32 mouse cellular contexts compared by ENCODE assay signal in genomic region chr14:107068592-107068991, GRCm38 (mm10).
"Had no signal": no experiment of that assay in that cellular context is flagged by ENCODE, and none has a peak within 500 bp of the region (broad histone marks: within the 10 kb centered on the region; RNA-seq: fewer than 3 reads in every experiment).

No protein-coding gene starts in this region.

- H3K36me3 ChIP-seq: limb, embryonic 10.5 days; limb, embryonic 12.5 days; limb, embryonic 13.5 days; limb, embryonic 15.5 days; liver, embryonic 12.5 days; liver, embryonic 13.5 days; liver, embryonic 15.5 days; lung, embryonic 15.5 days; midbrain, embryonic 10.5 days; midbrain, embryonic 12.5 days; midbrain, embryonic 13.5 days; midbrain, embryonic 15.5 days; neural tube, embryonic 12.5 days had no signal

- H3K4me3 ChIP-seq: limb, embryonic 10.5 days; limb, embryonic 12.5 days; limb, embryonic 13.5 days; limb, embryonic 15.5 days; liver, embryonic 12.5 days; liver, embryonic 13.5 days; liver, embryonic 15.5 days; lung, embryonic 15.5 days; megakaryocyte, embryonic 14.5 days; midbrain, embryonic 10.5 days; midbrain, embryonic 12.5 days; midbrain, embryonic 13.5 days; midbrain, embryonic 15.5 days; myocyte; neural tube, embryonic 12.5 days had no signal

- H3K27me3 ChIP-seq: limb, embryonic 12.5 days; limb, embryonic 13.5 days; limb, embryonic 15.5 days; liver, embryonic 12.5 days; liver, embryonic 13.5 days; liver, embryonic 15.5 days; lung, embryonic 15.5 days; megakaryocyte, embryonic 14.5 days; midbrain, embryonic 12.5 days; midbrain, embryonic 13.5 days; midbrain, embryonic 15.5 days; neural tube, embryonic 12.5 days had no signal

- ATAC-seq: liver, embryonic 12.5 days; liver, postnatal 0 days; lung, postnatal 0 days; midbrain, embryonic 13.5 days; midbrain, embryonic 15.5 days; midbrain, embryonic 16.5 days had no signal

- H3K4me1 ChIP-seq: limb, embryonic 10.5 days; limb, embryonic 12.5 days; limb, embryonic 13.5 days; limb, embryonic 15.5 days; liver, embryonic 12.5 days; liver, embryonic 13.5 days; liver, embryonic 15.5 days; lung, embryonic 15.5 days; megakaryocyte, embryonic 14.5 days; midbrain, embryonic 12.5 days; midbrain, embryonic 13.5 days; midbrain, embryonic 15.5 days; neural tube, embryonic 12.5 days had no signal

- DNase-seq: left cerebral cortex, postnatal 4 days; liver; liver, embryonic 13.5 days; liver, postnatal 0 days; lung, adult 18-20 months; lung, adult 2 months; lung, embryonic 14.5 days; lung, postnatal 10 days; lung, postnatal 14 days; lung, postnatal 36 days; lung, postnatal 4 days; midbrain, embryonic 14.5 days had no signal

- H3K9ac ChIP-seq: limb, embryonic 12.5 days; limb, embryonic 13.5 days; limb, embryonic 15.5 days; liver, embryonic 12.5 days; liver, embryonic 13.5 days; liver, embryonic 14.5 days; liver, embryonic 15.5 days; liver, postnatal 0 days; lung, embryonic 14.5 days; lung, embryonic 15.5 days; midbrain, embryonic 12.5 days; midbrain, embryonic 13.5 days; midbrain, embryonic 15.5 days; neural tube, embryonic 12.5 days had no signal

- H3K4me2 ChIP-seq: limb, embryonic 12.5 days; limb, embryonic 13.5 days; limb, embryonic 15.5 days; liver, embryonic 11.5 days; liver, embryonic 12.5 days; liver, embryonic 13.5 days; liver, embryonic 15.5 days; lung, embryonic 14.5 days; lung, embryonic 15.5 days; midbrain, embryonic 11.5 days; midbrain, embryonic 12.5 days; midbrain, embryonic 13.5 days; midbrain, embryonic 15.5 days; neural tube, embryonic 12.5 days had no signal

- H3K9me3 ChIP-seq: limb, embryonic 10.5 days; limb, embryonic 12.5 days; limb, embryonic 13.5 days; limb, embryonic 15.5 days; liver, embryonic 12.5 days; liver, embryonic 13.5 days; liver, embryonic 15.5 days; lung, embryonic 15.5 days; megakaryocyte, embryonic 14.5 days; midbrain, embryonic 10.5 days; midbrain, embryonic 12.5 days; midbrain, embryonic 13.5 days; midbrain, embryonic 15.5 days; neural tube, embryonic 12.5 days had no signal

- H3K27ac ChIP-seq: limb, embryonic 10.5 days; limb, embryonic 12.5 days; limb, embryonic 13.5 days; limb, embryonic 15.5 days; liver, embryonic 12.5 days; liver, embryonic 13.5 days; liver, embryonic 14.5 days; liver, embryonic 15.5 days; lung, embryonic 15.5 days; macrophage; midbrain, embryonic 10.5 days; midbrain, embryonic 12.5 days; midbrain, embryonic 13.5 days; midbrain, embryonic 15.5 days; neural tube, embryonic 12.5 days had no signal
